Mouse (Mus musculus): ENCODE results near the gene Tmprss5. TPM values are rescaled to one million over a fixed set of nuclear protein-coding genes. Genes with fewer than 3 reads are reported as not detected.

Tmprss5 gene
- under 1 TPM in 1 of 2 experiments, not detected in 1; 0.37 TPM for total RNA-seq (2021)
- long read RNA-seq, experiment 1 = 0 reads
- long read RNA-seq, experiment 2 = 0 reads

- no peak for DNase-seq (ENCODE audit: low spot score)
These were observed at the start of gene Tmprss5 for GRCm38 (mm10) chr9:49081107-49081506. Gene Tmprss5 (plus strand): TSS chr9:49081260.

- peak; percentile 20 for DNase-seq (ENCODE audit: low spot score)
These were observed 46.3 kb upstream of the Tmprss5 start for GRCm38 (mm10) chr9:49034764-49035163.

- DNase-seq (ENCODE audit: low spot score) = no peak
These were observed 30.2 kb upstream of the Tmprss5 start for GRCm38 (mm10) chr9:49050901-49051300.

- DNase-seq (ENCODE audit: low spot score) = peak; percentile 69
These were observed 29.7 kb upstream of the Tmprss5 start for GRCm38 (mm10) chr9:49051349-49051748.

- DNase-seq (ENCODE audit: low spot score) = no peak
These were observed 27.0 kb upstream of the Tmprss5 start for GRCm38 (mm10) chr9:49054028-49054427.

- DNase-seq (ENCODE audit: low spot score) = peak; percentile 94
These were observed 25.5 kb upstream of the Tmprss5 start, which contains the start of gene Zw10 for GRCm38 (mm10) chr9:49055333-49056205. Gene Zw10 (plus strand): TSS chr9:49055613.

- DNase-seq (ENCODE audit: low spot score) = peak; percentile 37
These were observed 4.2 kb upstream of the Tmprss5 start for GRCm38 (mm10) chr9:49076847-49077246.

- peak; percentile 72 for DNase-seq (ENCODE audit: low spot score)
These were observed 501 bp downstream of the Tmprss5 start for GRCm38 (mm10) chr9:49081561-49081960.

GRCm38 (mm10) chr9:49087317-49087716 is 6.3 kb downstream of the Tmprss5 start:
- DNase-seq (ENCODE audit: low spot score) = no peak

- DNase-seq (ENCODE audit: low spot score) = no peak
These were observed 17.8 kb downstream of the Tmprss5 start for GRCm38 (mm10) chr9:49098871-49099270.

- DNase-seq (ENCODE audit: low spot score) = no peak
These were observed 21.3 kb downstream of the Tmprss5 start for GRCm38 (mm10) chr9:49102328-49102727.

- no peak for DNase-seq (ENCODE audit: low spot score)
These were observed 28.0 kb downstream of the Tmprss5 start for GRCm38 (mm10) chr9:49109101-49109500.

GRCm38 (mm10) chr9:49110476-49111220 is 29.6 kb downstream of the Tmprss5 start:
- no peak for DNase-seq (ENCODE audit: low spot score)

- DNase-seq (ENCODE audit: low spot score) = no peak
These were observed 30.2 kb downstream of the Tmprss5 start for GRCm38 (mm10) chr9:49111296-49111695.

- DNase-seq (ENCODE audit: low spot score) = no peak
These were observed 37.3 kb downstream of the Tmprss5 start for GRCm38 (mm10) chr9:49118271-49118825.

GRCm38 (mm10) chr9:49119759-49120158 is 38.7 kb downstream of the Tmprss5 start:
- no peak for DNase-seq (ENCODE audit: low spot score)

GRCm38 (mm10) chr9:49125706-49126105 is 44.6 kb downstream of the Tmprss5 start:
- no peak for DNase-seq (ENCODE audit: low spot score)

GRCm38 (mm10) chr9:49130514-49131010 is 49.5 kb downstream of the Tmprss5 start:
- DNase-seq (ENCODE audit: low spot score) = no peak

GRCm38 (mm10) chr9:49143841-49144240 is 62.8 kb downstream of the Tmprss5 start:
- DNase-seq (ENCODE audit: low spot score) = no peak

- DNase-seq (ENCODE audit: low spot score) = no peak
These were observed 64.7 kb downstream of the Tmprss5 start for GRCm38 (mm10) chr9:49145776-49146175.

- no peak for DNase-seq (ENCODE audit: low spot score)
These were observed 66.0 kb downstream of the Tmprss5 start for GRCm38 (mm10) chr9:49147031-49147430.

Data from gastrocnemius, adult 18-20 months (tissue).